Mouse (Mus musculus): ENCODE data around the gene Coa3. TPM values are rescaled to one million over a fixed set of nuclear protein-coding genes. Genes with fewer than 3 reads are reported as not detected.

Gene Coa3
- polyA plus RNA-seq, 1 experiment, result 540 TPM

DNA sequence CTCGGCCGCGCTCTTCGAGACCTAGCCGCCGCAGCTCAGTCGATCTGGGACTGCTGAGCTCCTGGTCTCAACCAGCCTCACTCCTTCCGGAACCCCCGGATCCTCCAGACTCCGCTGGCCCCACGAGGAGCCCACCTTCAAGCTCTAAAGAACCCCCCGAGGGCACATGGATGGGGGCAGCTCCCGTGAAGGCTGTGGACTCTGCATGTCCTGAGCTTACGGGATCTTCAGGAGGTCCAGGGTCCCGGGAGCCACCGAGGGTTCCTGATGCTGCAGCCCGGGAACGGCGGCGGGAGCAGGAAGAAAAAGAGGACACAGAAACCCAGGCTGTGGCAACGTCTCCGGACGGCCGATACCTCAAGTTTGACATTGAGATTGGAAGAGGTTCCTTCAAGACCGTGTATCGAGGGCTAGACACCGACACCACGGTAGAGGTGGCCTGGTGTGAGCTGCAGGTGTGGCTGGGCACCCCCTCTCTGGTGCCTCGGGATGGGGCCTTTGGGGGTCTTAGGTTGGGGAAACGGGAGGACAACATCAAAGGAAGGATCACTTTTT is 18.0 kb downstream of the Coa3 start:
- no peak for DNase-seq
- TF ChIP-seq POLR2A (IDR thresholded peaks at IDR 0.05; ENCODE audit: low read depth, low read length) (no peak), CTCF (conservative IDR thresholded peaks at IDR 0.05; ENCODE audit: insufficient read depth, insufficient read length, low read depth, low read length) (no peak)
- Histone ChIP-seq H3K4me1 (ENCODE audit: control insufficient read depth, insufficient read depth, low read length) (peaks cover 14% of the 10 kb centered on the region), H3K36me3 (ENCODE audit: control insufficient read depth, insufficient read depth, low read length) (peaks cover 3% of the 10 kb centered on the region; the same call in 1 of the 2 replicates), H3K27ac (ENCODE audit: insufficient read depth, low read depth, low read length) (peak overlapping the region; percentile 88), H3K4me3 (ENCODE audit: insufficient read depth, low read depth, low read length) (peak overlapping the region; percentile 96), H3K27me3 (replicated peaks; ENCODE audit: control insufficient read depth, insufficient read depth, low read length) (no peaks in the 10 kb centered on the region)
- WGBS, result 1% methylated on average over 30 of the region's 30 CpGs

DNA sequence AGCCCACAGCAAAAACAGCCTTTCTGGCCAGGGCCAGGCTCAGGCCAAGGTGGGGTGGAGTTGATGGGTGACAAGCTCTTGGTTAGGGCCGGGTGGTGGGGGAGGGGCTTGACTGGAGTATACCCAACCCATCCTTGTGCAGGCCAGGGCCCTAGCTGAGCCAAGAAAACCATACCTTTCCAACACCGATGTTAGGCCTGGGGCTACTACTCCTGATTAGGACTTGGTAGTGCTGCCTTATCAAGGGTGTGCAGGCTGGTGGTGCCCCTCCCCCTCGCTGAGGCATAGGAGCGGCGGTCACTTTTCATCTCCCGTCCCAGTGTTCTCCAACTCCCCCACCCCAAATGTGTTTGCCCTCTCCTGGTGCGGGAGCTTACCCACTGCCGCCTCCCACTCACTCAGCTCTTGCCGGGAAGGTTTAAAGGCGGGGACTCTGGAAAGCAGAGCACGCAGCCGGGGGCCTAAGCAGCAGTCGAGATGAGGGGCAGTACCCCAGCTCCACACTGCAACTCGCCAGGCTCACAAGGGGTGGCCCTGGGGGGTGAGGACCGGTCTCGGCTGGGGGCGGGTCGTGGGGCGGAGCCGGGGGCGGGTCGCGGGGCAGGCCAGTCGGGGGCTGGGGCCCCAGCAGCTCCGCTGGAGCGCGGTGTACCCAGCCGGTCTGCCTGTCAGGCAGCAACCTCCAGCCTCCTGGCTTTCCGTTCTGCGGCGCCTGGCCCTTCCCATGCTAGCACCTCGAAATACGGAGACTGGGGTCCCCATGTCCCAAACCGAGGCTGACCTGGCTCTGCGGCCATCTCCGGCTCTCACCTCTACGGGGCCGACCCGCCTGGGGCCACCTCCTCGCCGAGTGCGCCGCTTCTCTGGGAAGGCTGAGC is 18.7 kb downstream of the Coa3 start, which contains the start of gene Wnk4:
Wnk4 (plus strand) TSS at position 620 of the 878 bp plus-strand sequence.
- no peaks in the 10 kb centered on the region for H3K27me3 ChIP-seq (replicated peaks; ENCODE audit: control insufficient read depth, insufficient read depth, low read length)
- DNase-seq, result peak; percentile 94
- under 1% methylated on average over 43 of the region's 43 CpGs for WGBS
- peak within 1 kb of the TSS; percentile 96 for H3K4me3 ChIP-seq (ENCODE audit: insufficient read depth, low read depth, low read length)
- no peaks in the 10 kb centered on the region; the same call in 1 of the 2 replicates for H3K36me3 ChIP-seq (ENCODE audit: control insufficient read depth, insufficient read depth, low read length)
- TF ChIP-seq CTCF (conservative IDR thresholded peaks at IDR 0.05; ENCODE audit: insufficient read depth, insufficient read length, low read depth, low read length) (no peak), POLR2A (IDR thresholded peaks at IDR 0.05; ENCODE audit: low read depth, low read length) (peak; percentile 78)
- H3K27ac ChIP-seq (ENCODE audit: insufficient read depth, low read depth, low read length), result peak within 1 kb of the TSS; percentile 88
- H3K4me1 ChIP-seq (ENCODE audit: control insufficient read depth, insufficient read depth, low read length), result peaks cover 14% of the 10 kb centered on the region

DNA sequence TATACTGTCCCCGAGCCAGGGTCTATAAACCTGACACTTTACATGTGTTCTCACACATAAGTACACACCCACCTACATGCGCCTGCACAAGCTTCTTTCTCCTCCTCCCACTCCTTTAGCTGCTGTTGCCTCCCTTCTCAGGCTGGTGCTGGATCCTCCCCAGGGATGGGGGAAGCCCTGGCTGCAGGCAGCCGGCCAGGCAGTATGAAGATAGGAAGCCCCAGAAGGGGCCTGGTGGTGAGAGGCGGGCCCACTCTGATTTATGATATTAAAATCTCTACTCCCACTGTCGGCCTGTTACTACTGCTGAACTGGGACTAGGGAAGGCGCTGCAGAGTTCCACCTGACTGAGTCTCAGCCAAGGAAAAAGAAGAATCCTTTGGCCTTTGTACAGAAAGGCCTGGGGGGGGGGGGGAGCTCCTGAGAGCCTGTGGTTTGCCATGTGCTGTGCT is 19.6 kb downstream of the Coa3 start:
- H3K4me3 ChIP-seq (ENCODE audit: insufficient read depth, low read depth, low read length), result peak overlapping the region; percentile 96; the same call in 1 of the 2 replicates
- WGBS, result 10% methylated on average over 6 of the region's 6 CpGs
- DNase-seq, result peak; percentile 76
- H3K36me3 ChIP-seq (ENCODE audit: control insufficient read depth, insufficient read depth, low read length), result no peaks in the 10 kb centered on the region; the same call in 1 of the 2 replicates
- H3K27ac ChIP-seq (ENCODE audit: insufficient read depth, low read depth, low read length), result peak overlapping the region; percentile 63
- TF ChIP-seq POLR2A (IDR thresholded peaks at IDR 0.05; ENCODE audit: low read depth, low read length) (no peak), CTCF (conservative IDR thresholded peaks at IDR 0.05; ENCODE audit: insufficient read depth, insufficient read length, low read depth, low read length) (no peak)
- H3K27me3 ChIP-seq (replicated peaks; ENCODE audit: control insufficient read depth, insufficient read depth, low read length), result no peaks in the 10 kb centered on the region
- peaks cover 14% of the 10 kb centered on the region for H3K4me1 ChIP-seq (ENCODE audit: control insufficient read depth, insufficient read depth, low read length)

DNA sequence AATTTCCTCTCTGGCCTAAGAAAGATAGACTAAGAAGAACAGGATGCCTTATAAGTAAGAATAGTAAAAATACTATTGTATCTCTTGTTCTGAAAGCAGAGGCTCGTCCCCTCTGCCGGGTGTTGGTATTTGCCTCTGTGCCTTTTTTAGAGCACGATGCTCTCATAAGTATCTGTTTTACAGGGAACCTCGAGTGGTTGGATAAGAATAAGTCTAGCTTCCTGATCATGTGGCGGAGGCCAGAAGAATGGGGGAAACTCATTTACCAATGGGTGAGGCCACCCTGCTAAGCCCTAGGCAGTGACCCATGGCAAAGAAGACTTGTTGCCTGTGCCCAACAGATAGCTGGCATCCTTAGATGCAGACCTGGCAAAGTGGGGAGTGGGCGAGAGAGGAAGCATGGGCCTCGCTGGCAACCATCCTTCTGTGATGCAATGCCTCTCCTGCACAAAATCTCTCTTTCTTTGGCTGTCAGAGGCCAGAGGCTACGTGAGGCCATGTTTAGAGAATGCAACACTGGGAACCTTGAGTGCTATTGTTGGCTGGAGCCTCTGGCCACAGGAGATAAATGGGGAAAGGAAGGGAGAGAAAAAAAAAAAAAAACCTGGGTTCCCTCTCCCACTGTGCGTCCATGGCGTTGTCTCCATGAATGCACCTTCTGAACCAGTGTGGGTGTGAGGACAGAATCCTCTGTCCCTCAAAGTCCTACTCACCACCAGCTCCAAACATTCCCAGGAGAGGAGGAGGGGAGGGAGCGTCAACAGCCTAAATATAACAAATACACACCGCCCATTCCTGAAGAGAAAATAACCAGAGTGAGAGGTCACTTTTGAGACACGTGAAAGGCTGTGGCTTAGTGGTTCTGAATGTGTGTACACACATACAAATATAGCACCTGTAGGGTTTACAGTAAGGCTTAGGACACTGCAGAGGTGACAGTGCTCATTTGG is 22.8 kb downstream of the Coa3 start:
- H3K27me3 ChIP-seq (replicated peaks; ENCODE audit: control insufficient read depth, insufficient read depth, low read length), result no peaks in the 10 kb centered on the region
- H3K4me3 ChIP-seq (ENCODE audit: insufficient read depth, low read depth, low read length), result no peak overlapping the region
- TF ChIP-seq CTCF (conservative IDR thresholded peaks at IDR 0.05; ENCODE audit: insufficient read depth, insufficient read length, low read depth, low read length) (no peak), POLR2A (IDR thresholded peaks at IDR 0.05; ENCODE audit: low read depth, low read length) (no peak)
- H3K27ac ChIP-seq (ENCODE audit: insufficient read depth, low read depth, low read length), result no peak overlapping the region
- DNase-seq, result no peak
- H3K36me3 ChIP-seq (ENCODE audit: control insufficient read depth, insufficient read depth, low read length), result no peaks in the 10 kb centered on the region
- H3K4me1 ChIP-seq (ENCODE audit: control insufficient read depth, insufficient read depth, low read length), result peaks cover 10% of the 10 kb centered on the region; the same call in 1 of the 2 replicates
- 84% methylated on average over 13 of the region's 13 CpGs for WGBS

DNA sequence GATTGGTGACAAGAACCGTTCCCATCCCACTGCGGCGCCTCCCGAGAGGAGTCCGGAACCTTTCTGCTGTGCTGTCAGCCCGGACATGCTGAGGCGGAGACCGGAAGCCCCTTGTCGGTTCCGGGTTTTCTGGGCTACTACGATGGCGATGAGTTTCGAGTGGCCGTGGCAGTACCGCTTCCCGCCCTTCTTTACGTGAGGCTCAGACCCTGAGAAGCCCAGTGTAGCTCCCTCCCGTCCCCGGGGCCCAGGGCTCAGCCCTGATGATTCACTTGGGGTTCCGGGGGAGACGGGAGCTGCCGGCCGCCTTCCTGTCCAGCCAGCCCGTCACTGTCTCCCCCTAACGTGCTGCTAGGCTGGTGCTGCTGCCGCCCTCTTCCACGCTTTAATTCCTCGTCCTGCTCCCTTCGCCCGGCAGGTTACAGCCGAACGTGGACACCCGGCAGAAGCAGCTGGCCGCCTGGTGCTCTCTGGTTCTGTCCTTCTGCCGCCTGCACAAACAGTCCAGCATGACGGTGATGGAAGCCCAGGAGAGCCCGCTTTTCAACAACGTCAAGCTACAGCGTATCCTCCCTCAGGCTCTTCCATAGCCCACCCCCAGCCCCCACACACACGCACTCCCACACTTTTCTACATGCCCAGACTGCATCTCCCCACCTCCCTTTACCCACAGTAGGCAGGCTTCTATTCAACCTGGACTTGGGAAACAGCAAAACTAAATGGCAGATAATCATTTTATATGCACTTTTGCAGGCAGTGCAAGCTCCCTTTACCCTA is 25.1 kb downstream of the Coa3 start, which contains the start of gene Vps25:
Vps25 (plus strand) TSS at position 95 of the 777 bp plus-strand sequence.
- H3K27ac ChIP-seq (ENCODE audit: insufficient read depth, low read depth, low read length), result peak within 1 kb of the TSS; percentile 94
- under 1% methylated on average over 40 of the region's 40 CpGs for WGBS
- H3K4me3 ChIP-seq (ENCODE audit: insufficient read depth, low read depth, low read length), result peak within 1 kb of the TSS; percentile 95
- H3K4me1 ChIP-seq (ENCODE audit: control insufficient read depth, insufficient read depth, low read length), result peaks cover 5% of the 10 kb centered on the region; the same call in 1 of the 2 replicates
- H3K36me3 ChIP-seq (ENCODE audit: control insufficient read depth, insufficient read depth, low read length), result no peaks in the 10 kb centered on the region
- TF ChIP-seq CTCF (conservative IDR thresholded peaks at IDR 0.05; ENCODE audit: insufficient read depth, insufficient read length, low read depth, low read length), result no peak
- peak; percentile 78 for TF ChIP-seq POLR2A (IDR thresholded peaks at IDR 0.05; ENCODE audit: low read depth, low read length)
- DNase-seq, result peak; percentile 91
- H3K27me3 ChIP-seq (replicated peaks; ENCODE audit: control insufficient read depth, insufficient read depth, low read length), result no peaks in the 10 kb centered on the region

DNA sequence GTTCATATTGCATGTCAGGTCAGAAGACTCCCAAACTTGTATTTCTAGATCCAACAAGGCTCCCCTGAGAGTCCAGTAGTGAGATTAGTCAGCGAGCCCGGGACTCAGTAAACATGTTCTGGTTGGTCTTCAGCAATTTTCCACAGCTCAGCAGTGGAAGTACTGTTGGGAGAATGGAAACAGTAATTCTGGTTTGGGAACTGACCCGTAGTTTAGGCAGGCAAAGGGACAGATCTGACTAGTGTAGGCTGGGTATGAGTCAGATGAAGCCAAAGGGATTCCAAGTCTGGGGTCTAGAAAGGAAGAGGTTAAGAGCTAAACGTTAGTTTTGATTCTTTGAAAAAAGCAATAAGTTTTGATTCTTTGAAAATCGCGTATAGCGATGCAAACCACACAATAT is 26.0 kb downstream of the Coa3 start:
- H3K4me3 ChIP-seq (ENCODE audit: insufficient read depth, low read depth, low read length), result peak overlapping the region; percentile 95
- TF ChIP-seq CTCF (conservative IDR thresholded peaks at IDR 0.05; ENCODE audit: insufficient read depth, insufficient read length, low read depth, low read length) (no peak), POLR2A (IDR thresholded peaks at IDR 0.05; ENCODE audit: low read depth, low read length) (no peak)
- 3% methylated on average over 7 of the region's 7 CpGs for WGBS
- no peak for DNase-seq
- peak overlapping the region; percentile 94 for H3K27ac ChIP-seq (ENCODE audit: insufficient read depth, low read depth, low read length)
- peaks cover 4% of the 10 kb centered on the region; the same call in 1 of the 2 replicates for H3K4me1 ChIP-seq (ENCODE audit: control insufficient read depth, insufficient read depth, low read length)
- no peaks in the 10 kb centered on the region for H3K36me3 ChIP-seq (ENCODE audit: control insufficient read depth, insufficient read depth, low read length)
- H3K27me3 ChIP-seq (replicated peaks; ENCODE audit: control insufficient read depth, insufficient read depth, low read length), result no peaks in the 10 kb centered on the region
